Mouse (Mus musculus) ES-E14 (cell line): ENCODE measurements around the gene Ptma.

Experiments
- CHD2 ChIP-seq: IDR thresholded peaks from 2 replicates; pipeline ENCODE4 v1.6.1; 2014; ENCODE audit warnings: mild to moderate bottlenecking, low read depth, low read length, inconsistent platforms
- HCFC1 ChIP-seq: IDR thresholded peaks from 2 replicates; pipeline ENCODE4 v1.6.1; 2012; ENCODE audit warnings: low read length, inconsistent platforms, borderline replicate concordance; ENCODE audit not compliant: insufficient read depth
- MAFK ChIP-seq: IDR thresholded peaks from 2 replicates; pipeline ENCODE4 v1.6.1; 2014; ENCODE audit warnings: mild to moderate bottlenecking, low read depth, low read length, inconsistent platforms; ENCODE audit not compliant: insufficient read depth
- ZC3H11A ChIP-seq: IDR thresholded peaks from 2 replicates; pipeline ENCODE4 v1.6.1; 2012; ENCODE audit warnings: low read depth, mild to moderate bottlenecking, inconsistent platforms, low read length, borderline replicate concordance

DNA sequence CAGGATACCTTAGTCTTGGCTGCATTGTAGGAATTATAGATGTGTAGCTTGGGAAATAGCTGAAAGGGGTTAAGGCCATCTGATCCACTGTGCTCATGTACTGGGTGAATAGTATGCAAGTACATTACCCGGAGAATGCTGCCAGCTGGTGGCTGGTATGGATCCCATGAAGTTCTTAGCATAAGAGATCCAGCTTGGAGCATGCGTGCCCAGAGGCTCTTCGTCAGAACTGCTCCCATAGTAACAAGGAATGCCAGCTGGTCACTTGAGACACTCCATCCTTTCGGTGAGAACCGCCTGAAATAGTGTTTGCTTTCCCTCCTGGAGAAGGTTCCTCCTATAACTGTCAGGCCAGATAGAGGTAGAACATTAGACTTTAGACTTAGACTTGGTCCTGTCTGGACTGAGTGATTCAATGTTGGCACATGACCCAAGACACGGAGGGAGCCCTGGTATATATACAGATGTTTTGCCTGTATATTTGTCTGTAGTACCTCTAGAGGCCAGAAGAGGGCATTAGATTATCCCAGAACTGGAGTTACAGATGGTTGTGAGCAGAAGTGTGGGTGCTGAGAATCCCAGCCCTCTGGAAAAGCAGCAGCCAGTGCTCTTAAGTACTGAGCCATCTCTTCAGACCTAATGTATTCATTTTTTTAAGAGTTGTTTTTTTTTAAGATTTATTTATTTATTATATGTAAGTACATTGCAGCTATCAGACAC is 7.0 kb downstream of the Ptma start:
- no peak for TF ChIP-seq CHD2
- no peak for TF ChIP-seq MAFK
- TF ChIP-seq ZC3H11A: no peak
- TF ChIP-seq HCFC1: no peak
